Mouse (Mus musculus) neural tube, embryonic 11.5 days (tissue): ENCODE measurements around the gene Tm9sf4. TPM values are rescaled to one million over a fixed set of nuclear protein-coding genes. Genes with fewer than 3 reads are reported as not detected.

Source experiments
- ATAC-seq: fragments of 200-750 bp; cut with Nextera tagmentation; 2 replicates; pipeline ENCODE4 v1.8.0; 2017; ENCODE audit warnings: moderate number of reproducible peaks, mild to moderate bottlenecking, moderate TSS enrichment, moderate library complexity; ENCODE audit not compliant: insufficient read depth, low FRiP score, low TSS enrichment
- DNase-seq: peaks from one replicate; pipeline ENCODE4 v3.0.0-alpha.2; 2015; ENCODE audit warnings: low spot score
- H3K27ac ChIP-seq: fragments of 300-500 bp; sonication (generic); 2 replicates; pipeline ENCODE4 v1.5.1; 2014; ENCODE audit warnings: low read depth, mild to moderate bottlenecking, low read length
- H3K27me3 ChIP-seq: fragments of 300-500 bp; sonication (generic); 2 replicates; pipeline ENCODE4 v1.6.1; 2014; ENCODE audit warnings: mild to moderate bottlenecking, low read length, mixed read lengths; ENCODE audit not compliant: control insufficient read depth, insufficient read depth
- H3K36me3 ChIP-seq: fragments of 300-500 bp; sonication (generic); 2 replicates; pipeline ENCODE4 v1.6.1; 2014; ENCODE audit warnings: mild to moderate bottlenecking, low read length, moderate library complexity, mixed read lengths; ENCODE audit not compliant: control insufficient read depth, insufficient read depth
- H3K4me1 ChIP-seq: fragments of 300-500 bp; sonication (generic); 2 replicates; pipeline ENCODE4 v1.6.1; 2014; ENCODE audit warnings: low read length, mixed read lengths; ENCODE audit not compliant: control insufficient read depth, insufficient read depth
- H3K4me2 ChIP-seq: fragments of 300-500 bp; sonication (generic); 2 replicates; pipeline ENCODE4 v1.6.1; 2014; ENCODE audit warnings: low read depth, mild to moderate bottlenecking, moderate library complexity
- H3K4me3 ChIP-seq: fragments of 300-500 bp; sonication (generic); 2 replicates; pipeline ENCODE4 v1.5.1; 2014; ENCODE audit warnings: low read depth, low read length
- H3K9ac ChIP-seq: fragments of 300-500 bp; sonication (generic); 2 replicates; pipeline ENCODE4 v1.6.1; 2014; ENCODE audit warnings: mild to moderate bottlenecking, low read length
- H3K9me3 ChIP-seq: fragments of 300-500 bp; sonication (generic); 2 replicates; pipeline ENCODE4 v1.6.1; 2016; ENCODE audit warnings: low read length; ENCODE audit not compliant: control insufficient read depth
- WGBS: fragments of 180-500 bp; shearing (Covaris S2); extraction: QIAGEN DNeasy Blood & Tissue Kit; methylation state at CpG from one replicate; pipeline ENCODE4 v1.1.7; 2014; 5-methylcytosine and 5-hydroxymethylcytosine counted together
- polyA plus RNA-seq: library from polyadenylated mRNA; unstranded; fragments of >200 nt; fragmentation: Nextera tagmentation; extraction: Ambion mirVana; gene quantifications from 2 replicates; pipeline ENCODE4 v1.2.1, GENCODE M21; 2014

Tm9sf4 gene
- polyA plus RNA-seq, 1 experiment from 2014 or later: 83.3 TPM

DNA sequence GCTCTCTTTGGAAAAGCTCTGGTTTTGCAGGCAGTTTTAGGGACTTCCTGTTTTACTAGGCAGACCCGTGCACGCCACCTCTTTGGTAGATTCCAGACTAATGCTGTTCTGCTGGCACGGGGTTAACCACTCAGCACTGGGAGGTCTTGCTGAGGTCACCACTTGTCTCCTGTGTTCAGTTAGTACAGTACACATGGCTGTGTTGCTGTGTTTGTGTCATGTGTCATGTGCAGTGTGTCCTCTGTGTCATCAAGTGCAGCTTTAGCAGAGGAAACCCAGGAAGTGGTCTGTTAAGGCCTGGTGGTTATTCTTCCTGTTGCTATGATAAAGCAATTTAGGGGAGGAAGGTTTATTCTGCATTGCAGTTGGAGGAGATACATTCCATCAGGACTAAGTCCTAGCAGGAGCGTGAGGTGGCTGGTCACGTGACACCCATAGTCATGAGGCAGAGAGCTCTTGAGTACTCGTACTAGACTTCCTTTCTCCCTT lies 53.7 kb downstream of the Tm9sf4 start:
- ATAC-seq (no peak), DNase-seq (no peak)
- Histone ChIP-seq H3K36me3 (peaks cover 1% of the 10 kb centered on the region; the same call in 1 of the 2 replicates), H3K4me2 (no peak overlapping the region), H3K27ac (no peak overlapping the region), H3K4me1 (no peaks in the 10 kb centered on the region), H3K27me3 (no peaks in the 10 kb centered on the region), H3K9ac (no peak overlapping the region), H3K4me3 (no peak overlapping the region), H3K9me3 (no peaks in the 10 kb centered on the region)
- 72% methylated on average over 6 of the region's 6 CpGs for WGBS

DNA sequence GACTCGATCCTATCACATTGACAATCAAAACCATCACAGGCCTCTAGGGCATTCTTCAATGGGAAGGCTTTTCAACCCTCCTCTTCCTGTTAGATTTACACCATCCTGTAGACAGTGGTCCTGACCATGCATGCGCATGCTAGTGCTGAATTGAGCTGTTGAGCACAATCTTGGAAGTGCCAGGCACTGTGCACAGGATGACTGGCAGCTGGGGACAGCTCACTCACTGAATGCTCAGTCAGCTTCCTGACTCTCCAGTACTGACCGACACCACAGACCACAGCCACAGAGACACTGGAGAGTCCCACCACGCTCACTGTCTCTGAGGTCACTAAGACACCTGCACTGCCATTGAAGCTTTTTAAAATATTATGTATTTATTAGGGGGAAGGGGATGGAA lies 54.3 kb downstream of the Tm9sf4 start:
- Histone ChIP-seq H3K36me3 (no peaks in the 10 kb centered on the region), H3K4me3 (no peak overlapping the region), H3K4me1 (no peaks in the 10 kb centered on the region), H3K9ac (no peak overlapping the region), H3K4me2 (no peak overlapping the region), H3K27me3 (no peaks in the 10 kb centered on the region), H3K27ac (no peak overlapping the region), H3K9me3 (no peaks in the 10 kb centered on the region)
- no peak for ATAC-seq
- WGBS: 92% methylated on average over 4 of the region's 4 CpGs
- DNase-seq: no peak

DNA sequence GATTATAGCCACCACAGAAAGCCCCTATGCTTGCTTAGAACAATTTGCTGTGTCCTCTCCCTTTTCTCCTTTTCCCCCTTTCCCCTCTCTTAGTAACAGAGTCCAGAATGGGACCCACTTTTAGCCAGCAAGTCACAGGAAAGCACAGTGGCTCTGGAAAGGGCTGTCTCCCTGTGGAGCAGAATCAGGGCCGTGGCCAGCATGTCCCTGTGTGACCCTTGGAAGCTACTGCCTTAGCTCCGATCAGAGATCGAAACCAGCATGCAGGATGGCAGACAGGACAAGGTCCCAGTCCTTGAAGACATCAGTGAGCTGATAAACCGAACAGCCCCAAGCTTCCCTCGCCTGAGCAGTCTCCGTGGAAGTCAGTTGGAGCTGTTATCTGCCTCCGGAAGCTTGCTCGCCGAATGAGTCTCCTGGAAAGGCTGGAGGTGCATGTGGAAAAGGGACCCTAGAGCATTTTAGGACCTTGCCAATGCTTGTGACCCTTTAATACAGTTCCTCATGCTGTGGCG lies 56.8 kb downstream of the Tm9sf4 start:
- Histone ChIP-seq H3K36me3 (no peaks in the 10 kb centered on the region), H3K4me2 (no peak overlapping the region), H3K27me3 (no peaks in the 10 kb centered on the region), H3K9me3 (no peaks in the 10 kb centered on the region), H3K9ac (no peak overlapping the region), H3K27ac (no peak overlapping the region), H3K4me1 (no peaks in the 10 kb centered on the region), H3K4me3 (no peak overlapping the region)
- ATAC-seq (no peak), DNase-seq (no peak)
- WGBS: 88% methylated on average over 10 of the region's 10 CpGs

DNA sequence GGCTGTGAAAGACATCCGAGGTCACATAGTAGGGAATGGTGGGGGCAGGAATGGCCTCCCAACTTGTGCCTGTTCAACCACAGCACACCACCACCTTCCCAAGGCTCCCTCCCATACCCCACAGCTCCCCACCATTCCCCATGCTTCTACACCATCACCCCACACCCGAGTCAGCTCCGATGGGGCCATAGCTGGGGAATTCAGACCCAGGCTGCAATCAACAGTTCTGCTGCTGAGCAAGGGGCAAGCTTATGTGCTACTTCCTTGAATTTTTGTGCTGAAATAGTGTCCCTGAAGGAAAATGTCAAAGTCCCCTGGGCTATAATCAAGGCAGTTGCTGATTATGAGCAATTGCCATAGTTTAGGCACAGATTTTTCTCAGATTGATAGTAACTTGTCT lies 57.4 kb downstream of the Tm9sf4 start:
- H3K27me3 ChIP-seq: no peaks in the 10 kb centered on the region
- WGBS: 72% methylated on average over 3 of the region's 3 CpGs
- H3K27ac ChIP-seq: no peak overlapping the region
- H3K4me2 ChIP-seq: no peak overlapping the region
- no peak overlapping the region for H3K9ac ChIP-seq
- H3K4me3 ChIP-seq: no peak overlapping the region
- DNase-seq (no peak), ATAC-seq (no peak)
- no peaks in the 10 kb centered on the region for H3K36me3 ChIP-seq
- H3K9me3 ChIP-seq: no peaks in the 10 kb centered on the region
- no peaks in the 10 kb centered on the region for H3K4me1 ChIP-seq

DNA sequence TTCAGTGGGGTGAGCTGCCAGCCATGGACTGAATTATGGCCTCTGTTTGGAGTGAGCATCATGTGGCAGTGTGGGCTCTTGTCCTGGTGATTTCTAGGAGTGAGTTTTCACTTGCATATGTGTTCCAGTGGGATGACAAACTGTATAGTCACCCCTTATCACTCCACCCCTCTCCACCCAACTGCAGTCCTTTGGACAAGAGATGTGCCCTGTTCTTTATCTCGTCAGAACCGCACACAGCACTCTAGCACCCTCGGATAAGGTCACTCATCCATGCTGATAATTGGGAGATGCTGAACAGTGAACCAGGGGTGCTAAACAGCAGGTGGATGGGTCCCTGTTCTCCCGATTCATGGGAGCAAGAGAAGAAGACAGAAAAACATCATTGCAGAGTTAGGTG lies 60.5 kb downstream of the Tm9sf4 start:
- Histone ChIP-seq H3K4me3 (no peak overlapping the region), H3K27me3 (no peaks in the 10 kb centered on the region), H3K36me3 (no peaks in the 10 kb centered on the region), H3K4me1 (0 out of 2 replicates have a peak, but pooled peaks cover 2% of the 10 kb centered on the region), H3K9ac (no peak overlapping the region), H3K27ac (no peak overlapping the region), H3K4me2 (no peak overlapping the region), H3K9me3 (no peaks in the 10 kb centered on the region)
- 89% methylated on average over 4 of the region's 4 CpGs for WGBS
- ATAC-seq: no peak
- no peak for DNase-seq

DNA sequence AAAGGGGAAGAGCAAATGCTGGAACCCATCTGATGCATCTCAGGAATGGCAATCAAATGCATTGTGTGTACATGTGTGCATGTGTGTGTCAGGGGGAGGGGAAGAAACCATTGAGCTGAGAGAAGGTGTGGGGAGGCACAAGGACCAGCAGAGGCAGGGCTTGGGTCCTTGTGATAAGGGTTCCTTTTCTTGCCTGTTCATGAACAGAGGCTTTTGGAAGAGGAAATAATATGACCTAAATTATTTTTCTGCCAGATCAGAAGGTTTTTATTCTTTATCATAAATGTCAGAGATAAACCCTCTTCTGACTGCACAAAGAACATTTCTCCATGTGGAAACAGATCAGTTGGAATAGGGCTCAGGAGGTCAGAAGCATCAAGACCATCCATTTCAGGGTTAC lies 61.0 kb downstream of the Tm9sf4 start:
- no peak overlapping the region for H3K4me3 ChIP-seq
- no peaks in the 10 kb centered on the region for H3K36me3 ChIP-seq
- H3K27ac ChIP-seq: no peak overlapping the region
- H3K9ac ChIP-seq: no peak overlapping the region
- H3K27me3 ChIP-seq: no peaks in the 10 kb centered on the region
- H3K4me2 ChIP-seq: no peak overlapping the region
- H3K9me3 ChIP-seq: no peaks in the 10 kb centered on the region
- DNase-seq (no peak), ATAC-seq (no peak)
- H3K4me1 ChIP-seq: 0 out of 2 replicates have a peak, but pooled peaks cover 2% of the 10 kb centered on the region

DNA sequence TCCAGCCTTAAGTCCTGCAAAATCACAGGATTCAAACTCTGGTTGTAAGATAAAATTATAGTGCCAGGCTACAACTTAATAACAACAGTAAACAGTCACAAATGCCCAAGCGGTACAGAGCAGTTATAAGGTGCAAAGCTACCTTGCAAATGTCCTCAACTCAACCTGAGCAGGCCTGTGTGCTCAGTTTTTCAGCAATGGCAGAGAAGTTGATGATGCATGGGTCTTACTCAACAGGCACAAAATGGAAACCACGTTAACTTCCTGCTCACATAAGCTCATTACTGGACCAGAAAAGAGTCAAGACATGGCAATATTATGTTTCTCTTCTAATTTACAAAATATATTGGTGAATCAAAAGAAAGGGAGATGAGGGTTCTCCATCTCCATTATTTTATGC lies 61.5 kb downstream of the Tm9sf4 start:
- Histone ChIP-seq H3K27ac (no peak overlapping the region), H3K4me3 (no peak overlapping the region), H3K4me2 (no peak overlapping the region), H3K9ac (no peak overlapping the region), H3K36me3 (no peaks in the 10 kb centered on the region), H3K4me1 (0 out of 2 replicates have a peak, but pooled peaks cover 2% of the 10 kb centered on the region), H3K27me3 (no peaks in the 10 kb centered on the region), H3K9me3 (no peaks in the 10 kb centered on the region)
- DNase-seq: no peak
- ATAC-seq: no peak
- 91% methylated on average over 2 of the region's 2 CpGs for WGBS

DNA sequence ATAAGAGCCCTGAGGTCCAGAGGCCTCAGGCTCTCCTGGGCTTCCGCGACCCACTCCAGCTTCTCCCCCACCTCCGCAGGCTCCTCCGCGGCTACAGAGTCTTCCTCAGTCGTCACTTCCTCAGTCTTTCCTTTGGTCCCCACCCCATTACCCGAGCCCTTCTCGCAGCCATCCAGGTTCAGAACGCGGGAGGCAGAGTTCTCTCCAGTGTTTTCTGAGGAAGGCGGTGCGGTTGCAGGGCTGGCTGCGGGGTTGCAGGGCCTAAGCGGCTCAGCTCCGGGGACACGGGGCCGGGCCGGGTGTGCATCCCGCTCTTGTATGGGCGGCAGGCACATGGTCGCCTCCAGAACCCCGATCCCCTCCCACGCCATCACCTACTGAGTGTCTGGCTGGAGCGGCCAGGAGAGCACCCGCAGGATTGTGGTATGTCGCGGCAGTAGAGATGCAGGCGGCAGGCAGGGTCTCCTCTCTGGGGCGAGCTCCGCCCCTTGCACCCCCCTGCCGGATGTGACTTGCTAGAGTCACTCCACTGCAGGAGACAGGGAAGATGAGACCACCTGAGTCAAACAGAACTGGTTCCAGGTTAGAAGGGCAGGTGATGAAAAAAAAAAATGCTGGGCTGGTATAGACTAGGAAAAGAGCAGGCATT lies 64.0 kb downstream of the Tm9sf4 start, which contains the start of gene Tspyl3:
Gene Tspyl3, minus strand, starts transcription at position 496 of the 649 bp plus-strand sequence.
- Histone ChIP-seq H3K27ac (peak within 1 kb of the TSS; percentile 14; the same call in 1 of the 2 replicates), H3K36me3 (peaks cover 11% of the 10 kb centered on the region), H3K9ac (peak within 1 kb of the TSS; percentile 76), H3K27me3 (no peaks in the 10 kb centered on the region), H3K9me3 (no peaks in the 10 kb centered on the region), H3K4me3 (peak within 1 kb of the TSS; percentile 46), H3K4me2 (peak within 1 kb of the TSS; percentile 72), H3K4me1 (0 out of 2 replicates have a peak, but pooled peaks cover 2% of the 10 kb centered on the region)
- ATAC-seq: peak; percentile 45; the same call in 1 of the 2 replicates
- peak; percentile 58 for DNase-seq
- 7% methylated on average over 31 of the region's 31 CpGs for WGBS

- Histone ChIP-seq H3K4me1 (0 out of 2 replicates have a peak, but pooled peaks cover 2% of the 10 kb centered on the region), H3K4me2 (peak overlapping the region; percentile 72), H3K9ac (peak overlapping the region; percentile 14; the same call in 1 of the 2 replicates), H3K4me3 (peak overlapping the region; percentile 46; the same call in 1 of the 2 replicates), H3K9me3 (no peaks in the 10 kb centered on the region), H3K27me3 (no peaks in the 10 kb centered on the region), H3K36me3 (peaks cover 15% of the 10 kb centered on the region), H3K27ac (no peak overlapping the region)
- 8% methylated on average over 3 of the region's 3 CpGs for WGBS
- no peak for DNase-seq
- no peak for ATAC-seq
Measured at GRCm38 (mm10) chr2:153225595-153225953, 64.5 kb downstream of the Tm9sf4 start.
